Mouse (Mus musculus) erythroblast, embryonic 14.5 days (primary cell): Measurements from ENCODE around the gene Cct5.

Experiments used
- GATA1 ChIP-seq: IDR thresholded peaks from 2 replicates; pipeline ENCODE4 v1.6.1; 2012; ENCODE audit warnings: low read length, inconsistent platforms, mixed read lengths
- TAL1 ChIP-seq: IDR thresholded peaks from 3 replicates; pipeline ENCODE4 v1.6.1; 2012; ENCODE audit warnings: low read length, inconsistent platforms, mixed read lengths

DNA sequence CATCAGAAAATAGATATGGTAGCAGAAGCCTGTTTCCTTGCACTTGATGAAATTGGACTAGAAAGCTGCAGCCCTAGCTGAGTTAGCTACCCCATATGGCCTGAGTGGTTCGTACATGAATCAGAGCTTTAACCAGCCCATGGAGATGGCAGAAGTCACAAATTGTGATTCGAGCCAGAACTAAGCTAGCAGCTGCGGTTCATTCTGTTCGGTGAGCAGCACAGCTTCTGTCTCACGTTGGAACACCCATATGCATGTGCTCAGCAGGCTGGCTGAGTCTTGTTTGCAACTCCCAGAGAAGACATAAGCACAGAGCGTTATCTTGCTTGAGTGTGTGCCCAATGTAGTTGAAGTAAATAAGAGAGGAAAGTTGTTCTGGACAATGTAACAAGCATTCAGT is 33.0 kb upstream of the Cct5 start:
- no peak for TF ChIP-seq GATA1
- TF ChIP-seq TAL1, result no peak
